Mouse (Mus musculus) thymus, postnatal 10 days (tissue): ENCODE measurements around the gene Fdx1l.

Experiments used
- DNase-seq, 2 experiments: peaks; one replicate each; pipeline ENCODE4 v3.0.0; 2021; ENCODE audit warnings: low spot score in 2 of 2

Gene Fdx1l

GRCm38 (mm10) chr9:21028560-21029110 lies 44.8 kb downstream of the Fdx1l start:
- no peak for DNase-seq

- DNase-seq = no peak
These were observed 45.6 kb downstream of the Fdx1l start for GRCm38 (mm10) chr9:21027774-21028290.

GRCm38 (mm10) chr9:21026849-21027248 lies 46.6 kb downstream of the Fdx1l start:
- no peak for DNase-seq

GRCm38 (mm10) chr9:21025258-21025810 lies 48.1 kb downstream of the Fdx1l start:
- no peak for DNase-seq

- DNase-seq = no peak
These were observed 50.7 kb downstream of the Fdx1l start for GRCm38 (mm10) chr9:21022726-21023125.

- DNase-seq = no peak
These were observed 51.1 kb downstream of the Fdx1l start for GRCm38 (mm10) chr9:21022288-21022687.

- DNase-seq = no peak
These were observed 52.1 kb downstream of the Fdx1l start for GRCm38 (mm10) chr9:21021363-21021762.

- DNase-seq = no peak
These were observed 54.8 kb downstream of the Fdx1l start for GRCm38 (mm10) chr9:21018600-21018999.
